Mouse (Mus musculus) kidney, postnatal 36 days (tissue): ENCODE data around the gene Gtpbp1.

ENCODE experiments used
- DNase-seq, 2 experiments: peaks; one replicate each; pipeline ENCODE4 v3.0.0; 2021 to 2022; ENCODE audit warnings: mixed read lengths in 2 of 2

Gene Gtpbp1

DNA sequence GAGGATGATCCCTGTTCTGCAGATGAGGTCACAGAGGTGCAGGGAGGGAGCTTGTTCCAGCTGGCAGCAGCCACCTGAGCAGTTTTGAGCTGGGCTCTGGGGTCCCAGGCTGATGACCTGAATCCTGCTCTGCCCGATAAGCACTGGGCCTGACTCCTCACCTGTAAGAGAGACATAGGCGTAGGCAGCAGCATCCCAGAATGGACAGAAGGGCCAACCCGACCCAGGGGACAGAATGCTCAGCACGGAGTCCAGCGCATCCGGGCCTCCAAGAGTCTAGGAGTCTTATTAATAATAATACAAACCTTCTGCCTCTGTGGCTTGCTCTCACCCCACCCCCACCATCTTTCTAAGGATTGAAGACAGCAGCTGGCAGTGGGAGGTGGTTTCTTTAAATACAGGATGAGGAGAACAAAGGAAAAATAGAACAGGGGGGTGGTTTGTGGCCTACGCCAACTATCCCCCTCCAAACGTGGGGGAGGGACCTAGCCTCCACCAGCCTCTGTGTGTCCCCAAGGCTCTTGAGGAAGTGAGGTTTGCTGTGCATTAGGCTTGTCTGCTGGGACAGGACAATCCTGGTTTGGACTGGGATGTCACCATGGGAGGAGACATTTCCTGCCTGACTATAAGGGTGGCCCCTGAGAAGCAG, 65.5 kb downstream of the Gtpbp1 start:
- no peak for DNase-seq

DNA sequence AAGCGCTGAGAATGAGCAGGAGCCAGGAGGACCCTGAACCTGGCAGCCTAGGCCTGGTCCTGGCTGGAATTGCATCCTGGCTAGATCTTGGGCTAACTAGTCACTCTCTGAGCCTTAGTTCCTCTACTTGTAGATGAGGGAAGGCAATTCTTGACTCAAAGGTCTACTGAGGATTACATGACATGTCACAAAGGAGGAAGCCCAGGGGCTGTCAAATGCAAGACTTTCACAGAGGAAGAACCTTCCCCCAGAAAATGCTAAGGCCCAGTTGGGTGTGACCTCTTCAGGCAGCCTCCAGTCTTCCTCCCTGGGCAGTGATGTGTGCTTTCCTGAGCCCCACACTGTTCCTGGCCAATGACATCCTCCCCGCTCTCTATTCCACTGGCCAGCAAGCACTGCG, 66.5 kb downstream of the Gtpbp1 start:
- no peak for DNase-seq

DNA sequence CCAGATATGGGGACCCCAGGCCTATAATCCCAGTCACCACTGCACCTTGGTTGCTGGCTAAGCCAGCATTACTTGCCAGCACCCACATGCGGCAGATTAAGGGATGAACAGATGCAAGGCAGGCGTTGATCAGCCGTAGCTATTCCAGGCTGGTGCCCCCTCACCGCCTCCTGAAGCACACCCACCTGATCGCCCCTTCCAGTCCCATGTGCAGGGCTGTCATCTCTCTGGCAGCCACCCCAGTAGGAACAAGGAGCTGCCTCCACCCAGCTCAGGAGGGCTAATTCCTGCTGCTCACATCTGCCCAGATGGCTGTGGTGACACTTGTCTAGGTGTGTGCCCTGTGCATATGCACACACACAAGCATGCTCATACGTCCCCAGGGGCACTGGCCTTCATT, 70.3 kb downstream of the Gtpbp1 start:
- DNase-seq, result no peak

DNA sequence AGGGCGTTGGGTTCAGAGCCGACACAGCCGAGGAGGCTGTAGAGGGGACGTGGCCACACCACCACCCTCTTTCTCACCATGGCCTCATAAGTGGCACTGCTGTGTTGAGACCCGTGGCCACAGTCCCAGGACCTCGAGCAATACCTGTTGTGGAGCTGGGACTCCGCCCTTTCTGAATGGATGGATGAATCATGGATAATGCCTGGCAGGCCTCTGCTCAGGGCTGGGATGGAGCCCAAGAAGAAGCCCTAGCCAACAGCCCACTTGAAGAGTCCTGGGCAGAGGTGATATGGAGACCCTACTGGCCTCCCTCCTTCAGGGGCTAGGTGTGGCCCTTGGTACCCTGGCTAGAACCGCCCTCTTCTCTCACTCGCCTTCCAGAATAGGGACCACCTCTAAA, 72.4 kb downstream of the Gtpbp1 start:
- DNase-seq, result no peak

DNA sequence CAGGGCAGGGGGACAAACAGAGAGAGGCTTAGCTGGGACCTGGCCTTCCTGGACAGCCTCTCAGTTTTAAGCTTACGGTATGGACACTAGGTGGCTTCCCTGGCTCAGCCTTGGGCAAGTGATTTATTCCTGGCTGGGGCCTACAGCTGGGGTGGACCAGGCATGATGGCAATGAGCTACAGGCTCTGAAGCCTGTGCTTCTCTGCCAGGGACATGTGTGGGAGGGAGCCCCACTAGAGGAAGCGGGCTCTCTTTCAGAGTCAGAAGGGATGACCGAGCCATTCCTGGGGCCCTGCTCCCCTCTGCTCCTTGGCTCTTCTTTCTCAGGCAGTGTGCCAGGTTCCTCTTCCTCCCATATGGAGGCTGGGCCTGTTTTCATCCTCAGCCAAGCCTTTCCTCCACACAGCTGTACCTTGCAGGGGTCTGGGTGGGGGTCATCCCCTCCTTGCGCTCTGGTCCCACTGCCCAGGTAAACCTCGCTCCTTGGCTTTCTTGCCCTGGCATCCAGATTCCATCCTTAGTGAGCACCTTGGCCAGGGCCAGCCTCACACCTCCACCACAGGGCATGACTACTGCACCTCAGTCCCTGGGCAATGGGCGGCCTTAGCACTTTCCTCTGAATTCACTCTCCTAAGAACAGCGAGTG, 73.1 kb downstream of the Gtpbp1 start:
- no peak for DNase-seq

DNA sequence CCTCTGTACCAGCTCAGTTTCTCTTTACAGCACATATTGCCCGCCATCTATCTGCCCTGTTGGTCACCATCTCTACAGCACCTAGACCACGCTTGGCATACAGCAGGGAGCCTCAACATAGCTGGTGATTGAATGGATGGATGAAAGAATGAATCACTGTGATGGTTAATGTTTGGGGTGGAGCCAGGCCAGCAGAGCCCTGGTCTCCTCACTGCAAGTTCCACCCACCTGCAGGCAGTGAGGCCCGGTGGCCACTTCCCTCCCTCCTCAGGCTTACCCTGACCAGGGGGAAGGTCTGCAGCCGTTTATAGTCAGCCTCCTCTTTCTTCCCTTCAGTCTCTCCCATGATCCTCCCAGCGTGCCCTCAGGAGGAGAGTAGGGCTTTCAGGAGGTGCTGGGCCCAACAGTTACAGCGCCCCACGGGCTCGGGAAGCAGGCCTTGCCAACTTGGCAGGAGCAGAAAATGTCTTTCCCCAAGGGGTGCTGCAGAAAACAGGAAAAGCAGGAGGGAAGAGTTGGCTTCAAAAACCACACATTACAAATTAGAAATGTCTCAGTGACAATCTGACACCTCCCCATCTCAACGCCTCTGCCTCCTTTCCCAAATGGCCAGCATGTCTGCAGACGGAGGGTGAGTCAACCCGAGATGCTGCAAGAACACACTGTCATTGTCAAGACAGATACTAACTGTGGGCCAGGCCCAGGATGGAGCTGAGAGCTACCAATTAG, 74.1 kb downstream of the Gtpbp1 start:
- DNase-seq, result no peak

DNA sequence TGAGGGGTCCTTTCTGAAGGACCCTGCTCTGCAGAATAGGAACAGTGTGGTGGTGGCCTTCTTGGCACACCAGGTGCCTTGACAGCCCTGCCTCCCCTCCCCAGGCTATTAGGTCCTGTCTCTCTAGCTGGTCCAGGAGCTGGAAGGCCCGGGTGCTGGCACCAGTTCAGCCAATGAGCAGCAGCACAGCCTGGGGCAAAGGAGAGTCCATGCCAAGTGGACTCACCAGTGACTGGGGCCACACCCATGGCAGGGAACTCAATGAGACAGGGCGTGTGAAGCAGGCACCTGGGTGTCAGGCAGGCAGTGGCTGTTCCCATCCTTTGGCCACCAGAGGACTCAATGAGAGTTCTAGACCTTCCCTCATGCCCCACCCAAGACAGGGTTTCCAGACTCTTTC, 74.7 kb downstream of the Gtpbp1 start:
- DNase-seq, result peak; percentile 83 to 88

DNA sequence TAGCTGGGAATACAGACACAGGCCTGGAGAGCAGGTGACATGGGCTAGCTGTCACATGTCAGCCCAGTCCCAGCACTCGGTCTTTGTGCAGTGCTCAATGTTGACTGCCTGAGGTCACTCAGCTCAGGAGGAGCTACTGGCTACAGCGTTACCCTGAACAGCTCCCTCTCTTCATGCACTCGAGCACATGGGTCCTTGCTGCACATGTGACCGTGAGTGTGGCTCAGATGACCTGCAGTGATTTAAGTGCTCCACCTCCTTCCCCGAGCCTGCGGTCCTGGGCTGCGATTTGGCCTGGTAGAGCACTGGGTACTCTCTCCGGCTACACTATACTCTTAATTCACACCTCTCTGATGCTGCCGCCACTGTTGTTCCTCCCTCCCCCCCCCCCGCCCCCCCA, 75.5 kb downstream of the Gtpbp1 start:
- no peak for DNase-seq

DNA sequence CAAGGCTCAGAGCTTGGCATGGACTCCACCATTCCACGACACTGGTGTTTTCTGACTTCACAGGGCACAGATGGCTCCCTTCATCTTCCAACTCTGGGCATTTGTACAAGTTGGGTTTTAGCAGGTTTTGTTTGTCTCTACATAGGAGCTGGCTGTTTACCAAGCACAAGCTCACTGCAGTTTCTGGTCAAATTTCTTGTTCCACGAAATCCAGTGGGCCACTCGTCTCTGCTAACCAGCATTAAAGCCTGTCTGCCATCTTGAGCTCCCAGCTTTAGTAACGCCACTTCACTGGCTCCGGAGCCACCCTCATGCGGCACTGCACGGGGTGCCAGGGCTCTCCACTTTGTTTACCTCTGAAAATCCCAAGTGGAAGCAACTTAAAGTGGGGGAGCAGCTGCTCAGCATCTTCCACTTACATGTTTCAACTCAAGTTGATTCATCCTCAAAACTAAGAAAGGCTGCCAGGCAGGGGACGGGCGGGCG, 76.0 kb downstream of the Gtpbp1 start:
- no peak for DNase-seq

DNA sequence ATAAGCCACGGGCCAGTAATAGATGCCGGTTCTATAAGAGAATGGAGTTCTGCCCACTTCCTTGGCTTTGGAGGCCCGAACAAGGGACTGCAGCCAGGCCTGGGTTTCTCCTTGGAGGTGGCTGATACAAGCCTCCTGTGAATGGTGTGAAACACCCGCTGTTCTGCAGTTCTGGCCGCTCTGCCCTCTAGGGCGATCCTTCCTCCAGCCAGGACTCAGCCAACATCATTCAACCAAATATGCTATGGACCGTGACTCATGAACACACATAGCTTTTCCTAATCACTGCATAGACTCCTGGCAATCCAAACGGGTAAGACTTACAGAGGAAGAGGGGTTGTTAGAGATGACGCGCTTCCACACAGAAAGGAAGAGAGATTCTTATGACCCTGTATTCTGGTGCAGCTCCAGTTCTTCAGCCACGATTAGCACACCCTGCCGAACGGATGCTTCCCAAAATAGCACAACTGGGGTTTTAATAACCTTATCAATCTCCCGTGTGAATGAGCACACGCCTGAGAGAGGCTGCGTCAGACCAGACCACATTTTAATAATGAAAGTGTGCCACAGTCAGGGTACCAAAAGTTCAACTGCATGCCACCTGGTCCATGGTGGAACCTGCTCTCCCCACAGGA, 76.8 kb downstream of the Gtpbp1 start:
- no peak for DNase-seq

DNA sequence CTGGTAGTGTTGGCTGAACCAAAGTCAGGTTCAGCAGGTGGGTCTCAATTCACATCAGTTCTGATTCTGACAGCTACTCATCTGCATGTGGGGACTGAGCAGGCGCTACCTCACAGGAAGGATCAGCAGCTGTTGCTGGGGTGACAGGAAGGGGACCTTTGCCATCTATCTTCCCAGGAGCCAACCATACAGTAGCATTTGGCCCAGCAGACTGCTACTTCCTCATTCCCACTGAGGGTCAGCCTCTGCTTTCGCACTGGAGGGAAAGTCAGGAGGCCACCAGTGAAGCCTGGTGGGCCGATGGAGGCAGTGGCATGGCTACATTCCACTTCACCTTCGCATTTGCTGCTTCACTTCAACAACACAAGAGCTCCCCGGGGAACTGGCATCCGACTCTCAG, 77.7 kb downstream of the Gtpbp1 start:
- no peak for DNase-seq

DNA sequence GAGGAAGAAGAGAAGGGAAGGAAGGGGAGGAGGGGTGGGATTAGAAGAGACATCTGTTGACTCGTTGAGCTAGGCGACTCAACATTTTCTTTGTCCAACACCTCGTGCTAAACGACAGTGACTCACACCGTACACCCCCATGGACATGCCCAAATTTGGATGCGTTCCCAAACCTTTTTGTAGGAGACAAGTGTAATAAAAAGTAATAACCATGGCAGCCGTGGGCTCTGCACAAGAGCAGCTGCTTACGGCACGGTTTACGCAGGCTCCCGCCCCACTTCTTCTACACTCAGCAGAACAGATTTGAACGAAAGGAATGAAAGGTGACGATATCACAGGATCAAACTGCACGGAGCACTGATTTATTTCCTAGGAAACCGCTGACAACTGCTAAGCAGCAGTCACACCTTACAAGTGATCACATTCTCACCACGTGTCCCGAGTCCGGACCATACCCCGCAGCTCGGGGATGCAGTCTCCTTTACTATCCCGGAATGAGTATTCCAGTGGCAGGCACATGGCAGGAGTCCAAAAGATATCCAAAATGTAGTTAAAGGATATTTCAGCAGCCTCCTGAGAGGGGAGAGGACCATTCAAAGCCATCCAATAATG, 80.1 kb downstream of the Gtpbp1 start:
- DNase-seq, result no peak
